Mouse (Mus musculus): ENCODE data around the gene Sgk2.

GRCm38 (mm10) chr2:163031289-163031688 is 44.2 kb downstream of the Sgk2 start:
- TF ChIP-seq POLR2A (IDR thresholded peaks at IDR 0.05; ENCODE audit: low read depth, low read length) = no peak
- no peak for TF ChIP-seq CTCF (IDR thresholded peaks at IDR 0.05; ENCODE audit: extremely low read depth, insufficient read depth, insufficient read length, insufficient replicate concordance)
